Mouse (Mus musculus) forebrain, postnatal 0 days (tissue): ENCODE data around the gene Ms4a8a. TPM values are rescaled to one million over a fixed set of nuclear protein-coding genes. Genes with fewer than 3 reads are reported as not detected.
"Not testable (repeated sequence)": the region's sequence is repeated elsewhere in the genome, so short reads cannot be mapped to it uniquely, and the experiment has no call there.

Experiments
- ATAC-seq: fragments of 200-750 bp; cut with Nextera tagmentation; 2 replicates; pipeline ENCODE4 v1.8.0; 2017; ENCODE audit warnings: mild to moderate bottlenecking, moderate library complexity
- DNase-seq: peaks from one replicate; pipeline ENCODE4 v3.0.0-alpha.2; 2015
- H3K27ac ChIP-seq: fragments of 300-500 bp; sonication (generic); 2 replicates; pipeline ENCODE4 v1.5.1; 2014; ENCODE audit warnings: low read depth, mild to moderate bottlenecking, antibody characterized with exemption, low read length, moderate library complexity, mixed read lengths
- H3K27me3 ChIP-seq: fragments of 300-500 bp; sonication (generic); 2 replicates; pipeline ENCODE4 v1.6.1; 2014; ENCODE audit warnings: mild to moderate bottlenecking, low read length, mixed read lengths; ENCODE audit not compliant: insufficient read depth
- H3K36me3 ChIP-seq: fragments of 300-500 bp; sonication (generic); 2 replicates; pipeline ENCODE4 v1.6.1; 2014; ENCODE audit warnings: mild to moderate bottlenecking, moderate library complexity; ENCODE audit not compliant: insufficient read depth
- H3K4me1 ChIP-seq: fragments of 300-500 bp; sonication (generic); 2 replicates; pipeline ENCODE4 v1.6.1; 2014; ENCODE audit warnings: antibody characterized with exemption; ENCODE audit not compliant: insufficient read depth
- H3K4me2 ChIP-seq: fragments of 300-500 bp; sonication (generic); 2 replicates; pipeline ENCODE4 v1.6.1; 2014; ENCODE audit warnings: low read depth, mild to moderate bottlenecking, moderate library complexity
- H3K4me3 ChIP-seq: fragments of 300-500 bp; sonication (generic); 2 replicates; pipeline ENCODE4 v1.5.1; 2014; ENCODE audit warnings: low read depth, low read length, mixed read lengths
- H3K9ac ChIP-seq: fragments of 300-500 bp; sonication (generic); 2 replicates; pipeline ENCODE4 v1.6.1; 2014; ENCODE audit warnings: mild to moderate bottlenecking
- H3K9me3 ChIP-seq: fragments of 300-500 bp; sonication (generic); 2 replicates; pipeline ENCODE4 v1.6.1; 2016; ENCODE audit warnings: low read length
- CTCF ChIP-seq: sonication (generic); IDR thresholded peaks from 2 replicates; pipeline ENCODE4 v1.5.1; 2016; ENCODE audit warnings: antibody characterized with exemption, control low read depth, low read depth
- WGBS: fragments of 180-500 bp; shearing (Covaris S2); extraction: QIAGEN DNeasy Blood & Tissue Kit; methylation state at CpG from one replicate; pipeline ENCODE4 v1.1.7; 2014; 5-methylcytosine and 5-hydroxymethylcytosine counted together
- polyA plus RNA-seq: library from polyadenylated mRNA; unstranded; fragments of >200 nt; fragmentation: Nextera tagmentation; extraction: Ambion mirVana; gene quantifications from 2 replicates; pipeline ENCODE4 v1.2.1, GENCODE M21; 2015
- total RNA-seq: library from RNA; depleted of rRNA; stranded (reverse); fragments of >200 nt; gene quantifications from 2 replicates; pipeline ENCODE4 v1.2.3, GENCODE M21; 2014

Gene Ms4a8a
- total and polyA plus RNA-seq, 2 experiments from 2014 or later: not detected

- Histone ChIP-seq H3K9me3 (peaks cover 3% of the 10 kb centered on the region; the same call in 1 of the 2 replicates), H3K27ac (no peak overlapping the region), H3K4me2 (no peak overlapping the region), H3K36me3 (no peaks in the 10 kb centered on the region), H3K4me1 (no peaks in the 10 kb centered on the region), H3K27me3 (no peaks in the 10 kb centered on the region), H3K9ac (no peak overlapping the region), H3K4me3 (no peak overlapping the region)
- TF ChIP-seq CTCF: no peak
- DNase-seq: no peak
- ATAC-seq: no peak
- WGBS: 91% methylated on average over 3 of the region's 3 CpGs
Measured at GRCm38 (mm10) chr19:11070364-11070763, 10.5 kb downstream of the Ms4a8a start.

GRCm38 (mm10) chr19:11065202-11065875 lies 15.6 kb downstream of the Ms4a8a start:
- 89% methylated on average over 2 of the region's 2 CpGs for WGBS

DNA sequence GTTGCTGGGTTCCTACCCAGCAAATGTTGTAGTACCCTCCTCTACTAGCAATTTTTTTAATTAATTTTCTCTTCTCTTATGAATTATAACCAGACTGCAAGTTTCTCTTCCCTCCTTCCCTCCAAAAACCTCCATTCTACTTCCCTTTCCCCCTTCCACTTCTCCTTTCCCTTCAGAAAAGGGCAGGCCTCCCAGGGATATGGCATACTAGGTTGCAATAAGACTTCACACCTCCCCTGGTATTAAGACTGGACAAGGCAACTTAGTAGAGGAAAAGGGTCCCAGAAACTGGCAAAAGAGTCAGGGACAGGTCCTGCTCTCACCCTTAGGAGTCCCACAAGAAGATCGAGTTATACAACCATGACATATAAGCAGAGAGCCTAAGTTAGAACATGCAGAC lies 20.0 kb downstream of the Ms4a8a start:
- no peak overlapping the region for H3K27ac ChIP-seq
- no peaks in the 10 kb centered on the region for H3K4me1 ChIP-seq
- DNase-seq (no peak), ATAC-seq (no peak)
- 94% methylated on average over 1 of the region's 1 CpGs for WGBS
- H3K4me2 ChIP-seq: no peak overlapping the region
- H3K4me3 ChIP-seq: no peak overlapping the region
- H3K27me3 ChIP-seq: no peaks in the 10 kb centered on the region
- H3K9me3 ChIP-seq: peaks cover 1% of the 10 kb centered on the region; the same call in 1 of the 2 replicates
- H3K9ac ChIP-seq: no peak overlapping the region
- TF ChIP-seq CTCF: no peak
- no peaks in the 10 kb centered on the region for H3K36me3 ChIP-seq

More at GRCm38 (mm10) chr19:11065202-11065875, 15.6 kb downstream of the Ms4a8a start:
- no peak overlapping the region for H3K4me2 ChIP-seq
- no peak for TF ChIP-seq CTCF
- H3K9ac ChIP-seq: no peak overlapping the region
- no peak overlapping the region for H3K27ac ChIP-seq
- no peak overlapping the region for H3K4me3 ChIP-seq
- ATAC-seq: no peak
- no peaks in the 10 kb centered on the region for H3K36me3 ChIP-seq
- no peak for DNase-seq
- no peaks in the 10 kb centered on the region for H3K27me3 ChIP-seq
- peaks cover 3% of the 10 kb centered on the region; the same call in 1 of the 2 replicates for H3K9me3 ChIP-seq
- no peaks in the 10 kb centered on the region for H3K4me1 ChIP-seq

GRCm38 (mm10) chr19:11059967-11060366 lies 20.9 kb downstream of the Ms4a8a start:
- Histone ChIP-seq H3K27ac (no peak overlapping the region), H3K9ac (no peak overlapping the region), H3K9me3 (no peaks in the 10 kb centered on the region), H3K27me3 (no peaks in the 10 kb centered on the region), H3K36me3 (no peaks in the 10 kb centered on the region), H3K4me2 (no peak overlapping the region), H3K4me3 (no peak overlapping the region), H3K4me1 (no peaks in the 10 kb centered on the region)
- DNase-seq (no peak), ATAC-seq (no peak)
- TF ChIP-seq CTCF: no peak

- H3K9me3 ChIP-seq, H3K9ac ChIP-seq, ATAC-seq, H3K4me1 ChIP-seq, H3K27me3 ChIP-seq, H3K4me2 ChIP-seq, H3K36me3 ChIP-seq, DNase-seq, H3K27ac ChIP-seq, H3K4me3 ChIP-seq: not testable (repeated sequence)
- WGBS: 95% methylated on average over 1 of the region's 1 CpGs
Measured at GRCm38 (mm10) chr19:11055700-11056099, 25.2 kb downstream of the Ms4a8a start.

DNA sequence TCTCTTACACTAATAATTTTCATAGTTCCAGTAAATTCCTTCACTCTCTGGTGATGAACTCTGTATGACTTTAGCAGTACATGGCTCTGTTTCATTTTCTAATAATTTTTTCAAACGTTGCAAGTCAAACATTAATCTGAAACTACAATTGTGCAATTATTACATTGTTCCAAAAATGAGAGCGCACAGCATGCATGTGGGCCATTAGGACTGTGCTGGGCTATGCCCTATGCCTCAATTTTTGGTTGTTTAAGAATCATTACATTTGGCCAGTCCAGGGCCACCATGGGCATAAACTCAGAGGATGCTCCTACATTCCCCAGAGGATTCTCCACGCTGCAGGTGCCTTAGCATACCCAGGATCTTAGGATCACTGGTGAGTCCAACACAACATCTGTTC lies 27.6 kb downstream of the Ms4a8a start:
- no peak for ATAC-seq
- Histone ChIP-seq H3K27me3 (no peaks in the 10 kb centered on the region), H3K27ac (no peak overlapping the region), H3K4me3 (no peak overlapping the region), H3K9me3 (no peaks in the 10 kb centered on the region), H3K4me2 (no peak overlapping the region), H3K9ac (no peak overlapping the region), H3K4me1 (no peaks in the 10 kb centered on the region), H3K36me3 (no peaks in the 10 kb centered on the region)
- no peak for TF ChIP-seq CTCF
- DNase-seq: no peak
- 69% methylated on average over 3 of the region's 3 CpGs for whole genome bisulfite sequencing

DNA sequence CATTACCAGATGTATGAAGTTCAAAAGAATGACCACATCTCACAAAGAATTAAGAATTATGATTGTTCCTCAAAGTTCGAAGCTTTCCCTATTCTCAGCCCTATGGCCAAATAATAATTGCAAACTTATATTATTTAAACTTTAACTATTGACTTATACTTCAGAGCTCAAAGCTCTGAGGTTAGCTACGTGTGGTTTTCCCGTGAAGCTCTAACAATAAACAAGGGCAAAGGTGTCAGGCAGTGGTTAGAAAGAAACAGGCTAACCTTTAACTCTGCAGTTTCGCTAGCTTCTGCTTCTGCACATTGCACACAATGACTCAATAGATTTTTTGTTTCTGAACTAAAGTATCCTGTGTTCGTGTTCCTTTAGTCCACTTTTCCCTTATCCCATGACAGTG lies 28.0 kb downstream of the Ms4a8a start:
- Histone ChIP-seq H3K9ac (no peak overlapping the region), H3K4me3 (no peak overlapping the region), H3K27me3 (no peaks in the 10 kb centered on the region), H3K36me3 (no peaks in the 10 kb centered on the region), H3K4me1 (no peaks in the 10 kb centered on the region), H3K4me2 (no peak overlapping the region), H3K27ac (no peak overlapping the region), H3K9me3 (no peaks in the 10 kb centered on the region)
- ATAC-seq (no peak), DNase-seq (no peak)
- no peak for TF ChIP-seq CTCF
- 64% methylated on average over 5 of the region's 5 CpGs for WGBS
